Mouse (Mus musculus) cortical plate, adult 2 months (tissue): ENCODE measurements around the gene Prr18.

ENCODE experiments used
- CTCF ChIP-seq: fragments of 200-500 bp; IDR thresholded peaks from 2 replicates; pipeline ENCODE4 v1.5.1; 2011; ENCODE audit warnings: mild to moderate bottlenecking, control low read depth, low read length; ENCODE audit not compliant: insufficient read depth; ENCODE audit errors: extremely low read depth
- POLR2A ChIP-seq: fragments of 200-500 bp; IDR thresholded peaks from 2 replicates; pipeline ENCODE4 v1.6.1; 2011; ENCODE audit warnings: mild to moderate bottlenecking, low read length, control low read depth; ENCODE audit not compliant: insufficient read depth; ENCODE audit errors: extremely low read depth

DNA sequence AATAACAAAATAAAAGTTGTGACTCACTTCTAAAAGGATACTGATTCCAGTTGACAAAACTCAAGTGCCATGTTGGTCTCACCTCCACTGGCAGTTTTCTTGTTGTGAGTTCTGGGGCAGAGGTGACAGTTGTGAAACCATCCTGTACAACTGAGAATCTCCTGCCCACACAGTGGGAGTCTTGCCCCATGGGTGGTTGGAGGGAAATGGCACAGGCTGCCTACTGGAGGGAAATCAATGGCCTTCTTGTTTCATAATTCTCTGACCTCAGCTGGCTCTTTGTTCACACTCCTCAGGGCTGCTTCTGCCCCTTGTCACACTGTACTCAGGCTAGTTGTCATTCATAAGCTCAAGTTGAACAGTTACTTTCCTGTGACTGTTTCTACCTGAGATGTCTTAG is 37.7 kb upstream of the Prr18 start:
- TF ChIP-seq CTCF (no peak), POLR2A (no peak)
